Mouse (Mus musculus) liver, adult (tissue): Measurements from ENCODE around the gene BC016579.

Experiments
- GATA4 ChIP-seq: IDR thresholded peaks from 2 replicates; pipeline ENCODE4 v1.6.1; 2014; ENCODE audit warnings: mild to moderate bottlenecking, low read length; ENCODE audit not compliant: insufficient replicate concordance

The BC016579 gene

GRCm38 (mm10) chr16:45653934-45654332 lies at the start of gene BC016579:
BC016579 (minus strand) TSS chr16:45654068.
- TF ChIP-seq GATA4: no peak

- TF ChIP-seq GATA4: no peak
Measured at GRCm38 (mm10) chr16:45699301-45699700, 45.4 kb upstream of the BC016579 start.

GRCm38 (mm10) chr16:45697996-45698395 lies 44.1 kb upstream of the BC016579 start:
- TF ChIP-seq GATA4: no peak

DNA sequence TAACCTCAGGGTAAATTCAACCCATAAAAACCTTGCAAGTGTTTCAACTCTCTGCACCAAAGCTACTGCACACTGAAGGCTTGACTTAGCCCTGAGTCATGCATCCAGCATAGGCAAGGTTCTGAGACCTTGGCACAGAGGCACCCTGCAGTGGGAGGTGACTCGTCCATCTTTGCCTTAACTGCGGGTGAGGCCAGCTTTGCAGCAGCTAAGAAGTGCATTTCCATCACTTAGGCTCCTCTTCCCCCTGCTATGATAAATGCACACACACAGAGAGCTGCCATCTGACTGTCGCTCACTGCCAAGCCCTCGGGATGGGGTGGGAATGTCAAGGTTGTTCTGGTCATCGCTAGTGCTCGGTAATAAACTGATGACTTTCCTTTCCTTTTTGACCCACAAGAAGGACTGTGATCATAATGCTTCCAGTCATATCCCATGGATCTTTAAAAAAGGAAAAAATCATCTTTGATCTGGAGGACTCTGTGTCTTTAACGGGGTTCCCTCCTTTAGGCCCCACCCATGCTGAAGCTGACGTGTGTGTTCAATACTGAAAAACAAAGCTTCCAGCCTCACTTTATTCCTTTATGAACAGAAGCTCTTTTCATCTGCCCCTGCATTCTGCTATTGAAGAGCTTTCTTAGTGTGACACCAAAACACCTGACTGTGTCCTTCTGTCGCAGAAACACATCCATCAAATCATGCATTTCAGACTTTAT lies 41.7 kb upstream of the BC016579 start:
- no peak for TF ChIP-seq GATA4

DNA sequence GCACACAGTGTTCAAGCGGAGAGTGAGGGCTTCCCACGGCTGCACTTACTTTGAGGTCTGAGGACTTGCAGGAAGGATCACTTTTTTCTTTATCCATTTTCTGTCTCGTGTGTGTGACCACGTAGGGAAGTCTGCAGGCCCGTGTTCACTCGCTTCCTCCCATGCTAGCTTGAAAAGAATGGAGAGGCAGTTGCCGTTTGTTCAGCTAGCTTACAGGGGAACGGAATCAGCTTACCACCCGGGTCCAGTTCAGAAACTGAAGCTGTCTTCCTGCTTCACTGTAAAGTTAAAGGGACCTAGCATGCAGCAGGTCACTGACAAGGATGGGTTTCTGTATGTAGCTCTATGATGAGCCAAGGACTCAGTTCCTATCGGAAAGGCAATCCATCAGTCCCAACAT lies 39.7 kb upstream of the BC016579 start, which contains the start of gene Tmprss7:
Gene Tmprss7, minus strand, starts transcription at position 101 of the 400 bp plus-strand sequence.
- TF ChIP-seq GATA4: no peak

GRCm38 (mm10) chr16:45692851-45693250 lies 39.0 kb upstream of the BC016579 start:
- no peak for TF ChIP-seq GATA4

- TF ChIP-seq GATA4: no peak
Measured at GRCm38 (mm10) chr16:45690178-45690577, 36.3 kb upstream of the BC016579 start.

DNA sequence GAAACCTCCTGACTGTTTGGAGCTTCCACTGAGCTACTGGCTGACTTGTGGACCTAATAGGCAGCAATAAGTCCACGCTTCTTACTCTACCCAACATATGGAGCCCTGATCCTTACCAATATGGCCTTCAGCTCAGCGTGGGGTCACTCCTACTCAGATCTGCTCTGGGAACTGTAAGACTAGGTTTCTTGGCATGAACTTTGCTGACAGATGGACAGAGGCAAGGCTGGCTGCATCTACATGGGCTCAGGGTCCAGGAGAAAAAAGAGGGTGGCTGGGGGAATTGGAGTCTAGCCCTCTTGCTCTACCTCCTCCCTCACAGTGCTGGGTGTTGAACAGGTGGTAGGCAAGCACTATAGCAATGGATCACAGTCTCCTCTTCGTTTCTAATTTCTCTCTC lies 33.0 kb upstream of the BC016579 start:
- TF ChIP-seq GATA4: no peak

GRCm38 (mm10) chr16:45685295-45685694 lies 31.4 kb upstream of the BC016579 start:
- TF ChIP-seq GATA4: no peak

GRCm38 (mm10) chr16:45684815-45685214 lies 30.9 kb upstream of the BC016579 start:
- TF ChIP-seq GATA4: no peak

DNA sequence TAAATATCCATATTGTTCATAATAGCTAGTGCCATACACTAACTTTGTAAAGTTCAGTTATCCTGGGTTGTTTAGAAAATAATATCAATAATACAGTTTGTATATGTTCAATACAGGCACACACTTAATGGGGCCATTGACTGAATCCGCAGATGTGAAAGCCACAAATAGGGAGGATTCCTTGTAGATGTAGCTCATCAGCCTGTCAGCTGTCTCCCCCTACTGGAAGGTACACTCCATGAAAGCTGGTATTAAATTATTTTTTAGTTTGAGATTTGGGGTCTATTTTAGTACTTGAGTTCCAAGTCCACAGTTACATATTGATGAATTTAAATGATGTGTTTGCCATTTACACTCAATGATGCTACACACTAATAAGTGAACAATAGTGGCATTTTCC lies 22.6 kb upstream of the BC016579 start:
- TF ChIP-seq GATA4: no peak

DNA sequence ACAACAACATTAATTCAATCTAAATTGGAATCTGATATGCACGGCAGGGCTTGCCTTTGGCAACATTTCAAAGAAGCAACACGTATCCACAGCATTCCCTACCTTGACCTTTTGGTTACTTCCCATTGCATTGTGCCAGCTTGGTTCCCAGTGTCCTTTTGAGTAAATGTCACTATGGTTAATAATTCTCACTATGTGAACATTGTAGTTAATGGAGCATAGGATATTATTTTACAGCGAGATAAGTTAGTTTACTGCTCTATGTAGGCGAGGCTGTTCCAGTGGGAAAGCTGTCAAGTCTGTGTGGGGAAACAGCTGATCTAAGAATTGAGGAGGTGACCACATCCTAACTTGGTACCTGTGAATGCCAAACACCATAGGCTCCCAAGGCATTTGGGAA lies 16.1 kb upstream of the BC016579 start:
- no peak for TF ChIP-seq GATA4

- no peak for TF ChIP-seq GATA4
Measured at GRCm38 (mm10) chr16:45668178-45668577, 14.3 kb upstream of the BC016579 start.

DNA sequence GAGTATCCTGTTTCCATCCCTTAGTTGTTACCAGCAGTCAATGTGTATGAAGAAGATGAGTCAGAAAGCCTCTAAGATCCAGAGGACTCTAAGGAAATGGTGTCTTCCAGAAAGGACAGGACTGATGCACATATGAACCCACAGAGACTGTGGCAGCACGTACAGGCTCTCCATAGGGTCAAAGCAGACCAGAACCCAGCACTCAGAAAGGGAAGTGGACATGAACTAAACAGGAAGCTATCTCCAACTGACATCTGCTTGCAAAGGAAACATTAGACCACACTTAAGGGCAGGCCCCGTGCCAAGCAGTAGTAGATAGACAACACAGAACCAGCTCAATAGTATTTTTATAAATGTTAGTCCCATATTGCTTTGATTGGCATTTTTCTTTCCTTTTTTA lies 12.3 kb upstream of the BC016579 start:
- TF ChIP-seq GATA4: no peak

- no peak for TF ChIP-seq GATA4
Measured at GRCm38 (mm10) chr16:45662381-45662780, 8.5 kb upstream of the BC016579 start.

GRCm38 (mm10) chr16:45659596-45659995 lies 5.7 kb upstream of the BC016579 start:
- TF ChIP-seq GATA4: no peak

DNA sequence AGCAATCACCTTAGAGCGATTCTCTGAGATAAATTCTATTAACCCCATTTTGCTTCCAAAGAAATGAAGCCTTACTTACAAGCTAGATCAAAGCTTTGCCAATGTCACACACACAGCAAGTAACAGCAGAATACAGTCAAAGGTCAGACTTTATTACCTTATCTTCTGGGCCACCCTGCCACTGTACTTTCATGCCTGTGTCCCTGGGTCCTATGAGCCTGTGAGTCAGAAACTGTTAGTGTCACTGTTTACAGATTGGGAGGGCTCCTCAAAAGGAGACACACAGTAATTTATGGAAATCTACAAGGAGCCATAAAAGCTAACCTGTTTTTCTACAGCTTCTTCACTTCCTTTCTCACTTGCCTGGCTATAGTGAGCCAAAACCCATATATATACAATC lies 4.4 kb upstream of the BC016579 start:
- TF ChIP-seq GATA4: no peak
